Mouse (Mus musculus): ENCODE results near the gene Ccdc174.
A peak's percentile ranks its signal among the peaks of the same experiment; 100 is the strongest.
"Not testable (repeated sequence)": the region's sequence is repeated elsewhere in the genome, so short reads cannot be mapped to it uniquely, and the experiment has no call there.

The Ccdc174 gene

DNA sequence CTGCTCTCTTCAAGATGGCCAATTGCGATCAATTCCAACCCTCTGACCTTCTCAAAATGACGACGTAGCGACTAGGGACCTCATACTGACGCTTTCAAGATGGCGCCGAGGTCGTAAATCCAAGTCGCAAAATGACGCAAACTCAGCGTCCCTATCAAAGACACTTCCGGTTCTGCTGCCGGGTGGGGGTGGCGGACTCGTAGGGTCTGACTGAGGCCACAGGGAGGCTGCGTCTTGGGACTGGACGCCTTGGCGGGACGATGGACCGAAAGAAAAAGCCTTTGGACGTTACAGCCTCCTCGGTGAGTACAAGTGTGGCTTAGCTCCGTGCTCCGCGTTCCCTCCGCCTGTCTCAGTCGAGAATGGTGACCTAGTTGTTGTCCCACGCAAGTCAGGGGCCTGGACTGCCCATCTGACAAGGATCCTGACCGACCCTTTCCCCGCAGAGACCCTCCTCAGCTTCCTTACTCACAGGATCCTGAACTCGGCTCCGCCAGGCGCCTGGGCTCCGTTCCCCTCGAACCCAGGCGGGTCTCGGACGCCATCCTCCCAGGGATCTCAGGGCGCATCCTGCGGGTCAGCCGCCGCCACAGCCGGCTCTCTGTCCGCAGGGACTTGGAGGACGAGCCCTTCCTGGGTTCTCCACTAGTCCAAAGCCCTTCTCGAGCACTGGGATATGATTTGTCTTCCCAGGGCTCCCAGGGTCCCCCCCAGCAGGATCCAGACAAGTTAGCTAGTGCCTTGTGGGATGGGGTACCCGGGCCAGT lies at the start of gene Ccdc174:
Ccdc174 (plus strand) TSS at position 169 of the 767 bp plus-strand sequence.
- peak; percentile 97 for DNase-seq (ENCODE audit: extremely low read depth, low read depth)

GRCm38 (mm10) chr6:91832863-91833440 lies 44.9 kb upstream of the Ccdc174 start:
- DNase-seq (ENCODE audit: extremely low read depth, low read depth), result no peak

GRCm38 (mm10) chr6:91839010-91839871 lies 38.6 kb upstream of the Ccdc174 start:
- DNase-seq (ENCODE audit: extremely low read depth, low read depth), result no peak

GRCm38 (mm10) chr6:91842897-91843627 lies 34.8 kb upstream of the Ccdc174 start:
- DNase-seq (ENCODE audit: extremely low read depth, low read depth), result no peak

DNA sequence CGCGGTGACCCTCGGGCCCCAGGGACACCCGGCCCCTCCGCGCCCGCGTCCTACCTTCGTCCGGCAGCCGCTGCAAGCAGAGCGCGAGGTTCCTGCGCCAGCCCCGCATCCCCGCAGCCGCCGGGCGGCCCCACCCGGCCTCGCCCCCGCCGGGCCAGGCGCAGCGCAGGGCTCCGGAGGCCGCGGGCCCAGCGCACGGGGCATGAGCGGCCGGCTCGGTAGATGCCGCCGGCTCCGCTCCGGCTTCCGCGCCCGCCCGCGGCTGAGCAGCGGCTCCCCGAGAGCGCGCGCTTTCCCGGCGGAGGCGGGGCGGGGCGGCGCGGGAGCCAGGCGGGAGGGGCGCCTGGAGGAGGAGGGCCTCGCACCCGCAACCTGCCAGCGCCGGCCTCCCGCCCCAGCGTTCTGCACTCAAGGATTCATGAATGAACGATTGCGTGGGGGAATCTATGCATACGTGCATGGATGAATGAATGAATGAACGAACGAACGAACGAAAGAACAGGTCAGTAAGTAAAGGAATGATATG lies 34.2 kb upstream of the Ccdc174 start:
- no peak for DNase-seq (ENCODE audit: extremely low read depth, low read depth)

- no peak for DNase-seq (ENCODE audit: extremely low read depth, low read depth)
These were observed 25.3 kb upstream of the Ccdc174 start for GRCm38 (mm10) chr6:91852550-91852949.

DNA sequence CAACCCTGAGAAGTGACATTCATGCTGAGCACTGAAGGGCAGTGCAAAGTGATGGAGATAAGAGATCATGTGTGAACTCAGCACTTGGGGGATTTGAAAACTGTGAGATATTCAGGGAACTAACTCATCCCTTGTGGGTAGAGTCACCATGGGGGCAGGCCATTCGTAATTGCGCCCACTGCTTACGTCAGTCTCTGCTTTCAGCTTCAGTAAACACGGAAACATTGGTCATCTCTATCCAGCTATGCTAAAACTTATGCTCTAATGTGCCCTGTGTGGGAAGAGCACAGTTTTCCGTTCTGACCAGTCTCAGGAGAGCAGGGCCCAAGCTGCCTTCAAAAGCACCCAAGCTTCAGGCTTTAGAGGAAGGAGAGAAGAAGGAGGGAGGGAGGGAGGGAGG lies 19.5 kb upstream of the Ccdc174 start:
- no peak for DNase-seq (ENCODE audit: extremely low read depth, low read depth)

- no peak for DNase-seq (ENCODE audit: extremely low read depth, low read depth)
These were observed 15.0 kb upstream of the Ccdc174 start for GRCm38 (mm10) chr6:91862848-91863247.

DNA sequence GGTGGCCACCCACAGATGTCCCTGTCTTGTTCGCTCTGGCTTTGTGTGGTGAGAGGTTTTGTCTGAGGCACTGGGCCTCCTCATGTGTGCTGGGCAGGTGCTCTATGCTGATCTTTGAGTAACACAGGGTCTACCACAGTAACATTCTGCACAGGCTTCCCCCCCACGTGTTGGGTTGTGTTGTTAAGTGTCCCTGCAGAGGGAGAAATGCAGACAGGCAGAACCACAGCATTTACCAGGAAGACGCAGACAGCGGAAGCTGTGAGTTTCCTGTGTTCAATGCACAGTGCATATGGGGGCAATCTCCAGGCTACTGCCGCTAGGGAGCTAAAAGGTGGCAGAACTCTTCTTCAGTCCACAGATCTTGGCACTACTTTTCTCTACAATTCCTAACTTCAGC lies 13.3 kb upstream of the Ccdc174 start:
- no peak for DNase-seq (ENCODE audit: extremely low read depth, low read depth)

DNA sequence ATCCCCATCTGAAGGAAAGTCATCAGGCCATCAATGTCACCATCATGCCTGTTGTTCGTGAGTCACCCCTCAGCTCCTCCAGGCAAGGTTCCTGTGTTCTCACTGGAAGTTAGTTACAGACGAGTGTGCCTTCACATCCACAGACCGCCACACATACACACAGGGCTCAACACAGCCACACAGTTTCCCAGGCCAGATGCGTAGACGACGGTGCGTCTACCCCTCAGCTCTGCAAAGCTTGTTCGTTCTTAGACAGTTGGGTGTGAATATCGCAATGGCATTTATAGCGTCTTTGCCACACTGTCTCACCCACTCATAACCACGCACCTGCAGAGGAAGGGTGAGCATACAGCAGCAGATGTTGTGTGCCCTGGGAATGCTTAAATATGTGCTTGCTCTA lies 12.3 kb upstream of the Ccdc174 start:
- DNase-seq (ENCODE audit: extremely low read depth, low read depth), result no peak

DNA sequence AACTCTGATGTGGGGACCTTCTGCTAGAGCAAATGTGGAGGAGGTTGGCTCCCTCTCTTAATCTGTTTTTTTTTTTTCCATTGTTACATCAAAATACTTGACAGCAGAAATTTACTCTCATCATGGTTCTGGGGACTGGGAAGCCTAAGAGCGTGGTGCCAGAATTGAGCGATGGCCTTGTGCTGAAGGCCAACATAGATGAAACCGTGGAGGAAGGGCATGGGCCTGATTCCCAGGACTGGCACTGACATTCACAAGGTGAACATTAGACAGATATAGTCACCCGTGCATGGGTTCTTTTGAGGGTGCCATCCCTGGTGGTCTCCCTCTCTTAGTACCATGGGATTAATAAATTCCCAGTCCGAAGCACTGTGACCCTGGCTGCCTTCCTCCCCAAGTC lies 9.8 kb upstream of the Ccdc174 start:
- DNase-seq (ENCODE audit: extremely low read depth, low read depth), result no peak

- DNase-seq (ENCODE audit: extremely low read depth, low read depth), result no peak
These were observed 5.1 kb upstream of the Ccdc174 start for GRCm38 (mm10) chr6:91872781-91873180.

DNA sequence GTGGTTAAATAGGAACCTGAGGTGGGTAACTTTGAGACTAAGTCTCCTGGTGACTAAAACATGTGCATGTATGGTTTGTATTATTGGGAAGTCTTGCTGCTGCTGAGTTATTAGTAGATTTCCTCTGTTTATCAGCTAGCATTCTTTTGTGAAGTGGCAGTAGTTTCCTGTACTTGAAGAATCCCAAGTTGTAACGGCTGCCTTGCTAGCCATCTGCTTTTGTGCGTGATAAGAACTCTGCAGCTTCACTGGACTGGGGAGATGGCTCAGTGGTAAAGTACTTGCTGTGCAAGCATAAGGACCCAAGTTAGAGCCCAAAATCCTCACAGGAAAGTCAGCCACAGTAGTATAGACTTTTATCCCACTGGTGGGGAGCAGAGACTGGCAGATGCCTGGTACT lies 6.0 kb downstream of the Ccdc174 start:
- no peak for DNase-seq (ENCODE audit: extremely low read depth, low read depth)

DNA sequence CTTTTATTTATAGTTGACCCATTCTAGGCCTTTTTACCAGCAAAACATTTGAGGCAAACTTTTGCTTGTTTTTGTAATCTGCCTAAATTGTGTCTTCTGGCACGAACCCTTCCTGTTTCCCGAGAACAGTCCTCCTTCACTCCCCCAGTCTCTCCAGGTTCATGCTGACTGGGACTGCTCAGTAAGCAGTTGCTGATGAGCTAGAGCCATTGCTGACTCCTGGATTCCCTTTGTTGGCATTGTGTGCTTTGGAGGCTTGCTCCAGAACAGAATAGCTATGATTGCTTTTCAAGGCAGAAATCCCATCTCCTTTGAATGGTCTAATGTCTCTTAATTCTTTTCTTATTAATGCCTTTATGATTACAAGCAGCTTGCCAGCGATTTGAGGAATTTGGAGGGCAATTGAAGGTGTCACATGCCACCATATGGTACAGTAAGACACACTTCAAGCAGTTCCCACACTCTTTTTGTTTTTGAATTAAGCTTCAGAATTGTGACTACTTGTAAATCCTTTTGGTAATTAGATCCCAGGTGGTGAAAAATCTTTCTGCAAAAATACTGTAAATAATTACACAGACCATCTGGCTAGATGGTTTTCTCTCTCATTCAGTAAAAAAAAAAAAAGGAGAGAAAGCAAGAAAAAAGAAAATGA lies 11.5 kb downstream of the Ccdc174 start:
- DNase-seq (ENCODE audit: extremely low read depth, low read depth), result no peak

DNA sequence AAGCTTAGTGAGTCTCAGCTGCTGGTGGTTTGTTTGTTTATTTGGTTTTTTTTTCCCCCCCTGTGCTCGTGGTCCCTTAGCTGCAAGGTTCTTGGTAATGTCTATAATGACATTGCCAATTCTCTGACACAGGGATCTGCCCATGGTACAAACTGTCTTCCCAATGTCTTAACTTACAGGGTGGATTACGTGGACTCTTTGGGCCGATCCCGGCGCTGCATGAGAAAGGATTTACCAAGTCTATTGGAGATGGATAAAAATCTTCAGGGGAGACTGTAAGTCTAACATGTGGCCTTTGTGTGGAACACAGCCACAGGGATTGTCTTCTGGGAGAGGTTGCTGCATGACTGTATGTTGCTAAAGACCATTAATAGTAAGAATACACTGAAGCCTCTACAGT lies 12.8 kb downstream of the Ccdc174 start:
- no peak for DNase-seq (ENCODE audit: extremely low read depth, low read depth)

DNA sequence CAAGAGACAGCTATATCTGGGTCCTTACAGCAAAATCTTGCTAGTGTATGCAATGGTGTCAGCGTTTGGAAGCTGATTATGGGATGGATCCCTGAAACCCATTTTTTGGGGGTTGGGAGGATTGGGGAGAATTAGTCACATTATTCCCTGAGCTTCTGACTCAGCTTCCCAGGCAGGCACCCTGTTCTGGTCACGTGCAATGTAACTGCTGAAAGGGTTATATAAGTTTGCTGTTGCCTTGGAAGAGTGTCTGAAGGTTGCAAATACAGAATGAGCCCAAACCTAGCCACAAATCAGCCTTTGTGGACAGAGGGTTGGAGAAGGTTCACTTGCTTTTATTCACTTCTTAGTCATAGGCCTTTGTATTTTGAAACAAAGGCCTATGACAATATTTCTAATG lies 13.9 kb downstream of the Ccdc174 start:
- DNase-seq (ENCODE audit: extremely low read depth, low read depth), result no peak

DNA sequence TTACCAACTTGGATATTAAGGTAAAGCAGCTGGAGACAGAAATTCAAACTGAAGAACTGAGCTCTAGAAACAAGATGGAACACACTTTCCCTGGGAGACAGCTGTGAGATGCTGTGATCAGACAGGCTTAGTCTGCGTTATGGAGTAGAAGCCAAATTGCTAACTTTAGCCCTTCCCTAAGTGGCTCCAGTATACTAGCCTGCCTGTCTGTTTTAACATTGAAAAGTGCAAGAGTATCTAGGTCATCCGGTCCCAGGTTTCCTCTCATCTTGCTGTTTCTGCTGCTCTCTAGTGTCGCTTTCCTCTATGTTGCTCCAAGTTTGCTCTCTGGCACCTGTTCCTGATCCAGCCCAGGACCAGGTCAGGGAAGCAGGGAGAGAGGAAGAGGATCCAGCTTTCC lies 18.9 kb downstream of the Ccdc174 start:
- no peak for DNase-seq (ENCODE audit: extremely low read depth, low read depth)

- peak; percentile 38 for DNase-seq (ENCODE audit: extremely low read depth, low read depth)
These were observed 23.7 kb downstream of the Ccdc174 start for GRCm38 (mm10) chr6:91901505-91901904.

- not testable (repeated sequence) for DNase-seq (ENCODE audit: extremely low read depth, low read depth)
These were observed 24.7 kb downstream of the Ccdc174 start, which contains the start of gene 4930590J08Rik for GRCm38 (mm10) chr6:91902509-91902908. Gene 4930590J08Rik, plus strand, starts transcription at chr6:91902809.

DNA sequence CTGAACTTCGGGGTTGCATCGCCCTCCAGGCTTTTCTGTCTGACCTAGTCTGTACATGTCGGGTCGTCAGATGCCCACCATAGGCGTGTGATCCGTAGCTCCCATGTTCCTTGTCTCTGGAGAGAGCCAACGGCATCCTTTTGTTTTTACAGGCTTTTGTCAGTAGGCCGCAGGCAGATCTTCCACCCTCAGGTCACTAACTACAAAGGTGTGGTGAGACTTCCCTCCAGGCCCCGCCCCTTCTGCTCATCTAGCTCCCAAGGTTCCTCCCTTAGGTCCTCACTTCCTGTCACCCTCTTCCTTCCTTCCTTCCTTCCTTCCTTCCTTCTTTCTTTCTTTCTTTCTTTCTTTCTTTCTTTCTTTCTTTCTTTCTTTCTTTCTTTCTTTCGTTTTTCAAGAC lies 36.2 kb downstream of the Ccdc174 start:
- DNase-seq (ENCODE audit: extremely low read depth, low read depth), result no peak

GRCm38 (mm10) chr6:91917286-91917685 lies 39.4 kb downstream of the Ccdc174 start:
- no peak for DNase-seq (ENCODE audit: extremely low read depth, low read depth)
